Mouse (Mus musculus) embryonic fibroblast, embryonic 13.5 days (primary cell): ENCODE data around the gene Auts2. TPM values are rescaled to one million over a fixed set of nuclear protein-coding genes. Genes with fewer than 3 reads are reported as not detected.

Experiments
- H3K27ac ChIP-seq: 2 replicates; pipeline ENCODE4 v1.5.1; 2012; ENCODE audit warnings: low read length, control low read depth, inconsistent platforms; ENCODE audit not compliant: insufficient read depth
- H3K4me1 ChIP-seq: 2 replicates; pipeline ENCODE4 v1.6.1; 2011; ENCODE audit warnings: low read length; ENCODE audit not compliant: control insufficient read depth, insufficient read depth
- H3K4me3 ChIP-seq: 2 replicates; pipeline ENCODE4 v1.5.1; 2011; ENCODE audit warnings: mild to moderate bottlenecking, control low read depth, low read length; ENCODE audit not compliant: insufficient read depth
- CTCF ChIP-seq: IDR thresholded peaks from 2 replicates; pipeline ENCODE4 v1.5.1; 2011; ENCODE audit warnings: mild to moderate bottlenecking, control low read depth, low read length, moderate library complexity, borderline replicate concordance; ENCODE audit not compliant: insufficient read depth
- POLR2A ChIP-seq: IDR thresholded peaks from 2 replicates; pipeline ENCODE4 v1.6.1; 2011; ENCODE audit warnings: low read depth, mild to moderate bottlenecking, control low read depth, low read length, moderate library complexity
- polyA plus RNA-seq: library from polyadenylated mRNA; stranded (reverse); fragments of >200 nt; gene quantifications from 2 replicates; pipeline ENCODE4 v1.2.4, GENCODE M21; 2011; ENCODE audit warnings: low read depth; ENCODE audit not compliant: missing spikeins, insufficient read length

Auts2 gene
- polyA plus RNA-seq, 1 experiment = 26.0 TPM

GRCm38 (mm10) chr5:131798373-131798772 lies 744.8 kb downstream of the Auts2 start:
- no peaks in the 10 kb centered on the region for H3K4me1 ChIP-seq
- H3K27ac ChIP-seq = no peak overlapping the region
- TF ChIP-seq CTCF (no peak), POLR2A (no peak)
- no peak overlapping the region for H3K4me3 ChIP-seq

- Histone ChIP-seq H3K4me1 (no peaks in the 10 kb centered on the region), H3K27ac (no peak overlapping the region), H3K4me3 (no peak overlapping the region)
- TF ChIP-seq CTCF = no peak
- no peak for TF ChIP-seq POLR2A
Observed at GRCm38 (mm10) chr5:131797044-131797443, 746.1 kb downstream of the Auts2 start.

- no peak for TF ChIP-seq POLR2A
- TF ChIP-seq CTCF = no peak
- no peak overlapping the region for H3K4me3 ChIP-seq
- H3K27ac ChIP-seq = no peak overlapping the region
- no peaks in the 10 kb centered on the region for H3K4me1 ChIP-seq
Observed at GRCm38 (mm10) chr5:131794411-131795133, 748.6 kb downstream of the Auts2 start.

GRCm38 (mm10) chr5:131789601-131790000 lies 753.5 kb downstream of the Auts2 start:
- H3K4me1 ChIP-seq = no peaks in the 10 kb centered on the region
- no peak overlapping the region for H3K4me3 ChIP-seq
- H3K27ac ChIP-seq = no peak overlapping the region
- no peak for TF ChIP-seq CTCF
- no peak for TF ChIP-seq POLR2A

GRCm38 (mm10) chr5:131788008-131788407 lies 755.1 kb downstream of the Auts2 start:
- no peak overlapping the region for H3K4me3 ChIP-seq
- TF ChIP-seq CTCF = no peak
- no peak for TF ChIP-seq POLR2A
- no peaks in the 10 kb centered on the region for H3K4me1 ChIP-seq
- H3K27ac ChIP-seq = no peak overlapping the region

GRCm38 (mm10) chr5:131783241-131783640 lies 759.9 kb downstream of the Auts2 start:
- H3K4me1 ChIP-seq = no peaks in the 10 kb centered on the region
- H3K27ac ChIP-seq = no peak overlapping the region
- no peak for TF ChIP-seq POLR2A
- H3K4me3 ChIP-seq = no peak overlapping the region

- TF ChIP-seq POLR2A (no peak), CTCF (no peak)
- H3K4me1 ChIP-seq = no peaks in the 10 kb centered on the region
- H3K27ac ChIP-seq = no peak overlapping the region
- no peak overlapping the region for H3K4me3 ChIP-seq
Observed at GRCm38 (mm10) chr5:131781063-131781462, 762.1 kb downstream of the Auts2 start.

GRCm38 (mm10) chr5:131779171-131779570 lies 764.0 kb downstream of the Auts2 start:
- no peaks in the 10 kb centered on the region for H3K4me1 ChIP-seq
- no peak overlapping the region for H3K4me3 ChIP-seq
- H3K27ac ChIP-seq = no peak overlapping the region
- TF ChIP-seq POLR2A (no peak), CTCF (no peak)

GRCm38 (mm10) chr5:131775672-131776071 lies 767.5 kb downstream of the Auts2 start:
- no peaks in the 10 kb centered on the region for H3K4me1 ChIP-seq
- no peak overlapping the region for H3K27ac ChIP-seq
- no peak for TF ChIP-seq CTCF
- no peak for TF ChIP-seq POLR2A
- H3K4me3 ChIP-seq = no peak overlapping the region

GRCm38 (mm10) chr5:131775222-131775621 lies 767.9 kb downstream of the Auts2 start:
- H3K4me1 ChIP-seq = no peaks in the 10 kb centered on the region
- no peak for TF ChIP-seq POLR2A
- TF ChIP-seq CTCF = no peak
- no peak overlapping the region for H3K27ac ChIP-seq
- no peak overlapping the region for H3K4me3 ChIP-seq

GRCm38 (mm10) chr5:131774792-131775191 lies 768.4 kb downstream of the Auts2 start:
- TF ChIP-seq POLR2A (no peak), CTCF (no peak)
- H3K27ac ChIP-seq = no peak overlapping the region

More at GRCm38 (mm10) chr5:131774792-131775191, 768.4 kb downstream of the Auts2 start:
- no peak overlapping the region for H3K4me3 ChIP-seq
- no peaks in the 10 kb centered on the region for H3K4me1 ChIP-seq
